Mouse (Mus musculus) kidney, embryonic 14.5 days (tissue): ENCODE measurements around the gene Iars2. TPM values are rescaled to one million over a fixed set of nuclear protein-coding genes. Genes with fewer than 3 reads are reported as not detected.

Source experiments
- ATAC-seq: fragments of 200-750 bp; cut with Nextera tagmentation; 2 replicates; pipeline ENCODE4 v1.8.0; 2017; ENCODE audit warnings: moderate number of reproducible peaks, mild to moderate bottlenecking, moderate TSS enrichment, moderate library complexity; ENCODE audit not compliant: low FRiP score, low TSS enrichment
- H3K27ac ChIP-seq: fragments of 300-500 bp; sonication (generic); 2 replicates; pipeline ENCODE4 v1.5.1; 2014; ENCODE audit warnings: low read depth, mild to moderate bottlenecking, low read length, moderate library complexity, mixed read lengths
- H3K27me3 ChIP-seq: fragments of 300-500 bp; sonication (generic); 2 replicates; pipeline ENCODE4 v1.6.1; 2014; ENCODE audit warnings: mild to moderate bottlenecking, low read length; ENCODE audit not compliant: control insufficient read depth, insufficient read depth
- H3K36me3 ChIP-seq: fragments of 300-500 bp; sonication (generic); 2 replicates; pipeline ENCODE4 v1.6.1; 2014; ENCODE audit warnings: low read length, mixed read lengths; ENCODE audit not compliant: control insufficient read depth, insufficient read depth
- H3K4me1 ChIP-seq: fragments of 300-500 bp; sonication (generic); 2 replicates; pipeline ENCODE4 v1.6.1; 2014; ENCODE audit warnings: low read length, mixed read lengths; ENCODE audit not compliant: control insufficient read depth, insufficient read depth
- H3K4me2 ChIP-seq: fragments of 300-500 bp; sonication (generic); replicated peaks from 2 replicates; pipeline ENCODE4 v1.6.1; 2014; ENCODE audit warnings: low read depth, mild to moderate bottlenecking, low read length
- H3K4me3 ChIP-seq: fragments of 300-500 bp; sonication (generic); 2 replicates; pipeline ENCODE4 v1.5.1; 2014; ENCODE audit warnings: mild to moderate bottlenecking, low read length
- H3K9ac ChIP-seq: fragments of 300-500 bp; sonication (generic); 2 replicates; pipeline ENCODE4 v1.6.1; 2014; ENCODE audit warnings: low read depth, mild to moderate bottlenecking, low read length, moderate library complexity
- H3K9me3 ChIP-seq: fragments of 300-500 bp; sonication (generic); 2 replicates; pipeline ENCODE4 v1.6.1; 2016; ENCODE audit warnings: low read length; ENCODE audit not compliant: control insufficient read depth
- WGBS: fragments of 180-500 bp; shearing (Covaris S2); extraction: QIAGEN DNeasy Blood & Tissue Kit; methylation state at CpG from one replicate; pipeline ENCODE4 v1.1.7; 2014; 5-methylcytosine and 5-hydroxymethylcytosine counted together
- polyA plus RNA-seq: library from polyadenylated mRNA; unstranded; fragments of >200 nt; fragmentation: Nextera tagmentation; extraction: Ambion mirVana; gene quantifications from 2 replicates; pipeline ENCODE4 v1.2.1, GENCODE M21; 2014

Iars2 gene
- polyA plus RNA-seq, 1 experiment from 2014 or later = 35.4 TPM

GRCm38 (mm10) chr1:185296850-185297249, 32.3 kb downstream of the Iars2 start:
- peaks cover 54% of the 10 kb centered on the region for H3K36me3 ChIP-seq
- no peaks in the 10 kb centered on the region for H3K9me3 ChIP-seq
- H3K4me1 ChIP-seq = no peaks in the 10 kb centered on the region
- no peak overlapping the region for H3K4me3 ChIP-seq
- no peak overlapping the region for H3K4me2 ChIP-seq
- no peaks in the 10 kb centered on the region for H3K27me3 ChIP-seq
- H3K9ac ChIP-seq = no peak overlapping the region
- no peak overlapping the region for H3K27ac ChIP-seq
- 94% methylated on average over 7 of the region's 7 CpGs for WGBS
- no peak for ATAC-seq

GRCm38 (mm10) chr1:185292646-185293360, 36.4 kb downstream of the Iars2 start:
- peak; percentile 76; the same call in 1 of the 2 replicates for ATAC-seq
- WGBS = 77% methylated on average over 10 of the region's 10 CpGs
- Histone ChIP-seq H3K9me3 (no peaks in the 10 kb centered on the region), H3K36me3 (peaks cover 59% of the 10 kb centered on the region), H3K4me1 (no peaks in the 10 kb centered on the region), H3K27me3 (no peaks in the 10 kb centered on the region), H3K4me2 (no peak overlapping the region), H3K4me3 (no peak overlapping the region), H3K9ac (no peak overlapping the region), H3K27ac (no peak overlapping the region; the same call in 1 of the 2 replicates)

- ATAC-seq = no peak
These were observed 37.9 kb downstream of the Iars2 start for GRCm38 (mm10) chr1:185291336-185291735.

GRCm38 (mm10) chr1:185289231-185289630, 40.0 kb downstream of the Iars2 start:
- no peak overlapping the region for H3K27ac ChIP-seq
- no peak overlapping the region for H3K4me3 ChIP-seq
- no peak overlapping the region for H3K9ac ChIP-seq
- H3K4me1 ChIP-seq = no peaks in the 10 kb centered on the region
- WGBS = 87% methylated on average over 5 of the region's 5 CpGs
- no peaks in the 10 kb centered on the region for H3K27me3 ChIP-seq
- ATAC-seq = no peak
- H3K9me3 ChIP-seq = no peaks in the 10 kb centered on the region
- H3K36me3 ChIP-seq = peaks cover 63% of the 10 kb centered on the region
- H3K4me2 ChIP-seq = no peak overlapping the region

More at GRCm38 (mm10) chr1:185291336-185291735, 37.9 kb downstream of the Iars2 start:
- H3K27me3 ChIP-seq = no peaks in the 10 kb centered on the region
- H3K4me3 ChIP-seq = no peak overlapping the region
- H3K36me3 ChIP-seq = peaks cover 61% of the 10 kb centered on the region
- no peaks in the 10 kb centered on the region for H3K9me3 ChIP-seq
- no peak overlapping the region for H3K27ac ChIP-seq
- no peak overlapping the region for H3K4me2 ChIP-seq
- H3K9ac ChIP-seq = no peak overlapping the region
- 83% methylated on average over 4 of the region's 4 CpGs for WGBS
- H3K4me1 ChIP-seq = no peaks in the 10 kb centered on the region

- Histone ChIP-seq H3K9ac (no peak overlapping the region), H3K36me3 (peaks cover 62% of the 10 kb centered on the region), H3K4me1 (no peaks in the 10 kb centered on the region), H3K9me3 (no peaks in the 10 kb centered on the region), H3K27ac (no peak overlapping the region), H3K4me2 (no peak overlapping the region), H3K27me3 (no peaks in the 10 kb centered on the region), H3K4me3 (no peak overlapping the region)
- 0 out of 2 replicates have a peak, but pooled peaks have one; percentile 30 for ATAC-seq
- 87% methylated on average over 20 of the region's 20 CpGs for WGBS
These were observed 42.1 kb downstream of the Iars2 start for GRCm38 (mm10) chr1:185287066-185287465.

- H3K27ac ChIP-seq = no peak overlapping the region
- no peak overlapping the region for H3K9ac ChIP-seq
- no peaks in the 10 kb centered on the region for H3K9me3 ChIP-seq
- ATAC-seq = no peak
- H3K27me3 ChIP-seq = no peaks in the 10 kb centered on the region
- no peaks in the 10 kb centered on the region for H3K4me1 ChIP-seq
- 94% methylated on average over 4 of the region's 4 CpGs for WGBS
- no peak overlapping the region for H3K4me2 ChIP-seq
- no peak overlapping the region for H3K4me3 ChIP-seq
- peaks cover 73% of the 10 kb centered on the region for H3K36me3 ChIP-seq
These were observed 44.0 kb downstream of the Iars2 start for GRCm38 (mm10) chr1:185285171-185285570.

GRCm38 (mm10) chr1:185284740-185285139, 44.5 kb downstream of the Iars2 start:
- peaks cover 73% of the 10 kb centered on the region for H3K36me3 ChIP-seq
- no peaks in the 10 kb centered on the region for H3K27me3 ChIP-seq
- 86% methylated on average over 4 of the region's 4 CpGs for WGBS
- no peak overlapping the region for H3K27ac ChIP-seq
- H3K9me3 ChIP-seq = no peaks in the 10 kb centered on the region
- H3K4me2 ChIP-seq = no peak overlapping the region
- H3K4me1 ChIP-seq = no peaks in the 10 kb centered on the region
- no peak for ATAC-seq
- H3K4me3 ChIP-seq = no peak overlapping the region
- no peak overlapping the region for H3K9ac ChIP-seq

GRCm38 (mm10) chr1:185283247-185283646, 45.9 kb downstream of the Iars2 start:
- no peak overlapping the region for H3K27ac ChIP-seq
- ATAC-seq = no peak
- H3K9me3 ChIP-seq = no peaks in the 10 kb centered on the region
- no peaks in the 10 kb centered on the region for H3K4me1 ChIP-seq
- H3K27me3 ChIP-seq = no peaks in the 10 kb centered on the region
- no peak overlapping the region for H3K9ac ChIP-seq
- H3K4me3 ChIP-seq = no peak overlapping the region
- no peak overlapping the region for H3K4me2 ChIP-seq
- 95% methylated on average over 15 of the region's 15 CpGs for WGBS
- H3K36me3 ChIP-seq = peaks cover 86% of the 10 kb centered on the region

- no peaks in the 10 kb centered on the region for H3K27me3 ChIP-seq
- H3K9me3 ChIP-seq = no peaks in the 10 kb centered on the region
- H3K36me3 ChIP-seq = peaks cover 87% of the 10 kb centered on the region
- 96% methylated on average over 11 of the region's 11 CpGs for WGBS
- no peaks in the 10 kb centered on the region for H3K4me1 ChIP-seq
- no peak overlapping the region for H3K4me3 ChIP-seq
- H3K27ac ChIP-seq = no peak overlapping the region
- no peak overlapping the region for H3K9ac ChIP-seq
- ATAC-seq = no peak
- no peak overlapping the region for H3K4me2 ChIP-seq
These were observed 46.4 kb downstream of the Iars2 start for GRCm38 (mm10) chr1:185282846-185283245.
